Mouse (Mus musculus): Measurements from ENCODE around the gene Nexmif. TPM values are rescaled to one million over a fixed set of nuclear protein-coding genes. Genes with fewer than 3 reads are reported as not detected.

Gene Nexmif
- total RNA-seq, 1 experiment: 12.6 TPM

- in situ Hi-C loops (cut with MboI; ENCODE audit: low sequenced_read_pairs in 2 of 2, unreplicated experiment in 2 of 2): no loop called here
These were observed 1.2 kb downstream of the Nexmif start for GRCm38 (mm10) chrX:104199611-104200387.

GRCm38 (mm10) chrX:104199070-104199469, 1.9 kb downstream of the Nexmif start:
- peaks cover 0 to 9% of the 10 kb centered on the region in 2 experiments; a peak in 1 of 4 replicates for H3K4me1 ChIP-seq (ENCODE audit: control insufficient read depth in 2 of 2, insufficient read depth in 2 of 2, low read length in 2 of 2, poor library complexity in 1 of 2)
- no peak for TF ChIP-seq MAFK (IDR thresholded peaks at IDR 0.05; ENCODE audit: insufficient read depth, low read depth, low read length)
- TF ChIP-seq HCFC1 (IDR thresholded peaks at IDR 0.05; ENCODE audit: borderline replicate concordance, insufficient read depth, low read length): no peak
- no peak for TF ChIP-seq CHD2 (IDR thresholded peaks at IDR 0.05; ENCODE audit: low read depth, low read length)
- no peak for TF ChIP-seq ZC3H11A (IDR thresholded peaks at IDR 0.05; ENCODE audit: borderline replicate concordance, low read depth, low read length)
- no peak for TF ChIP-seq ZNF384 (IDR thresholded peaks at IDR 0.05; ENCODE audit: low read depth, low read length)
- H3K4me3 ChIP-seq (ENCODE audit: insufficient read depth in 1 of 2, low read depth in 1 of 2, low read length in 2 of 2, poor library complexity in 1 of 2, severe bottlenecking in 1 of 2): peak overlapping the region; percentile 73 to 77; a peak in 2 of 4 replicates
- no peak overlapping the region; the same call in 1 of the 2 replicates for H3K27ac ChIP-seq (ENCODE audit: insufficient read depth, low read depth, low read length, poor library complexity, severe bottlenecking)
- DNase-seq (ENCODE audit: low read depth, low spot score): no peak
- in situ Hi-C loops (cut with MboI; ENCODE audit: low sequenced_read_pairs in 2 of 2, unreplicated experiment in 2 of 2): no loop called here
- H3K9me3 ChIP-seq (ENCODE audit: control insufficient read depth, insufficient read depth, low read depth, low read length): no peaks in the 10 kb centered on the region
- H3K36me3 ChIP-seq (ENCODE audit: control insufficient read depth, insufficient read depth, low read length, poor library complexity, severe bottlenecking): no peaks in the 10 kb centered on the region
- no peak overlapping the region for H3K9ac ChIP-seq (ENCODE audit: insufficient read depth, low read depth, low read length, poor library complexity, severe bottlenecking)

More at GRCm38 (mm10) chrX:104199611-104200387, 1.2 kb downstream of the Nexmif start:
- Histone ChIP-seq H3K4me3 (ENCODE audit: insufficient read depth in 1 of 2, low read depth in 1 of 2, low read length in 2 of 2, poor library complexity in 1 of 2, severe bottlenecking in 1 of 2) (peak overlapping the region; percentile 73 to 77), H3K9ac (ENCODE audit: insufficient read depth, low read depth, low read length, poor library complexity, severe bottlenecking) (peak overlapping the region; percentile 91), H3K4me1 (ENCODE audit: control insufficient read depth in 2 of 2, insufficient read depth in 2 of 2, low read length in 2 of 2, poor library complexity in 1 of 2) (peaks cover 0 to 9% of the 10 kb centered on the region in 2 experiments; a peak in 1 of 4 replicates), H3K27ac (ENCODE audit: insufficient read depth, low read depth, low read length, poor library complexity, severe bottlenecking) (peak overlapping the region; percentile 79), H3K36me3 (ENCODE audit: control insufficient read depth, insufficient read depth, low read length, poor library complexity, severe bottlenecking) (no peaks in the 10 kb centered on the region), H3K9me3 (ENCODE audit: control insufficient read depth, insufficient read depth, low read depth, low read length) (no peaks in the 10 kb centered on the region)
- TF ChIP-seq HCFC1 (IDR thresholded peaks at IDR 0.05; ENCODE audit: borderline replicate concordance, insufficient read depth, low read length): no peak
- TF ChIP-seq ZC3H11A (IDR thresholded peaks at IDR 0.05; ENCODE audit: borderline replicate concordance, low read depth, low read length): no peak
- TF ChIP-seq MAFK (IDR thresholded peaks at IDR 0.05; ENCODE audit: insufficient read depth, low read depth, low read length): no peak
- no peak for TF ChIP-seq CHD2 (IDR thresholded peaks at IDR 0.05; ENCODE audit: low read depth, low read length)
- TF ChIP-seq ZNF384 (IDR thresholded peaks at IDR 0.05; ENCODE audit: low read depth, low read length): no peak
- DNase-seq (ENCODE audit: low read depth, low spot score): no peak

- Histone ChIP-seq H3K36me3 (ENCODE audit: control insufficient read depth, insufficient read depth, low read length, poor library complexity, severe bottlenecking) (no peaks in the 10 kb centered on the region), H3K27ac (ENCODE audit: insufficient read depth, low read depth, low read length, poor library complexity, severe bottlenecking) (peak overlapping the region; percentile 91; the same call in 1 of the 2 replicates), H3K4me3 (ENCODE audit: insufficient read depth in 1 of 2, low read depth in 1 of 2, low read length in 2 of 2, poor library complexity in 1 of 2, severe bottlenecking in 1 of 2) (peak overlapping the region in 1 of 2 experiments; percentile 19; a peak in 1 of 4 replicates), H3K4me1 (ENCODE audit: control insufficient read depth in 2 of 2, insufficient read depth in 2 of 2, low read length in 2 of 2, poor library complexity in 1 of 2) (peaks cover 0 to 9% of the 10 kb centered on the region in 2 experiments; a peak in 1 of 4 replicates), H3K9me3 (ENCODE audit: control insufficient read depth, insufficient read depth, low read depth, low read length) (no peaks in the 10 kb centered on the region), H3K9ac (ENCODE audit: insufficient read depth, low read depth, low read length, poor library complexity, severe bottlenecking) (no peak overlapping the region)
- in situ Hi-C loops (cut with MboI; ENCODE audit: low sequenced_read_pairs in 2 of 2, unreplicated experiment in 2 of 2): no loop called here
- DNase-seq (ENCODE audit: low read depth, low spot score): no peak
- TF ChIP-seq MAFK (IDR thresholded peaks at IDR 0.05; ENCODE audit: insufficient read depth, low read depth, low read length) (no peak), HCFC1 (IDR thresholded peaks at IDR 0.05; ENCODE audit: borderline replicate concordance, insufficient read depth, low read length) (no peak), ZNF384 (IDR thresholded peaks at IDR 0.05; ENCODE audit: low read depth, low read length) (no peak), CHD2 (IDR thresholded peaks at IDR 0.05; ENCODE audit: low read depth, low read length) (peak; percentile 37; the same call in 1 of the 2 replicates)
These were observed 4.4 kb downstream of the Nexmif start for GRCm38 (mm10) chrX:104196561-104196960.

GRCm38 (mm10) chrX:104179257-104179656, 21.7 kb downstream of the Nexmif start:
- H3K4me1 ChIP-seq (ENCODE audit: control insufficient read depth in 2 of 2, insufficient read depth in 2 of 2, low read length in 2 of 2, poor library complexity in 1 of 2): no peaks in the 10 kb centered on the region
- in situ Hi-C loops (cut with MboI; ENCODE audit: low sequenced_read_pairs in 2 of 2, unreplicated experiment in 2 of 2): no loop called here

More at GRCm38 (mm10) chrX:104179257-104179656, 21.7 kb downstream of the Nexmif start:
- Histone ChIP-seq H3K36me3 (ENCODE audit: control insufficient read depth, insufficient read depth, low read length, poor library complexity, severe bottlenecking) (no peaks in the 10 kb centered on the region), H3K9ac (ENCODE audit: insufficient read depth, low read depth, low read length, poor library complexity, severe bottlenecking) (no peak overlapping the region), H3K9me3 (ENCODE audit: control insufficient read depth, insufficient read depth, low read depth, low read length) (no peaks in the 10 kb centered on the region), H3K4me3 (ENCODE audit: insufficient read depth in 1 of 2, low read depth in 1 of 2, low read length in 2 of 2, poor library complexity in 1 of 2, severe bottlenecking in 1 of 2) (no peak overlapping the region), H3K27ac (ENCODE audit: insufficient read depth, low read depth, low read length, poor library complexity, severe bottlenecking) (no peak overlapping the region)
- no peak for TF ChIP-seq MAFK (IDR thresholded peaks at IDR 0.05; ENCODE audit: insufficient read depth, low read depth, low read length)
- no peak for TF ChIP-seq ZC3H11A (IDR thresholded peaks at IDR 0.05; ENCODE audit: borderline replicate concordance, low read depth, low read length)
- no peak for TF ChIP-seq HCFC1 (IDR thresholded peaks at IDR 0.05; ENCODE audit: borderline replicate concordance, insufficient read depth, low read length)
- no peak for TF ChIP-seq ZNF384 (IDR thresholded peaks at IDR 0.05; ENCODE audit: low read depth, low read length)
- no peak for TF ChIP-seq CHD2 (IDR thresholded peaks at IDR 0.05; ENCODE audit: low read depth, low read length)
- DNase-seq (ENCODE audit: low read depth, low spot score): no peak

All from ES-E14 (cell line).